Mouse (Mus musculus) liver (tissue): ENCODE measurements around the gene Olfr24.
"Not testable (repeated sequence)": the region's sequence is repeated elsewhere in the genome, so short reads cannot be mapped to it uniquely, and the experiment has no call there.

Experiments used
- DNase-seq: peaks from one replicate; pipeline ENCODE4 v3.0.0-alpha.2; 2020; ENCODE audit warnings: mixed read lengths

Gene Olfr24

GRCm38 (mm10) chr9:18763896-18764295, at the start of gene Olfr24:
TSS of gene Olfr24 (minus strand) at chr9:18763996.
- DNase-seq = no peak

GRCm38 (mm10) chr9:18785316-18785715, 21.5 kb upstream of the Olfr24 start:
- no peak for DNase-seq

GRCm38 (mm10) chr9:18779476-18779875, 15.7 kb upstream of the Olfr24 start:
- no peak for DNase-seq

GRCm38 (mm10) chr9:18778981-18779380, 15.2 kb upstream of the Olfr24 start:
- DNase-seq = no peak

GRCm38 (mm10) chr9:18755595-18755994, 8.2 kb downstream of the Olfr24 start:
- no peak for DNase-seq

- no peak for DNase-seq
Observed at GRCm38 (mm10) chr9:18744639-18745038, 19.2 kb downstream of the Olfr24 start.

- not testable (repeated sequence) for DNase-seq
Observed at GRCm38 (mm10) chr9:18734177-18734576, 29.6 kb downstream of the Olfr24 start.

GRCm38 (mm10) chr9:18722712-18723099, 41.1 kb downstream of the Olfr24 start:
- DNase-seq = no peak

- no peak for DNase-seq
Observed at GRCm38 (mm10) chr9:18721931-18722711, 41.7 kb downstream of the Olfr24 start.

- DNase-seq = no peak
Observed at GRCm38 (mm10) chr9:18721011-18721410, 42.8 kb downstream of the Olfr24 start.

- no peak for DNase-seq
Observed at GRCm38 (mm10) chr9:18705628-18706027, 58.2 kb downstream of the Olfr24 start.
